Mouse (Mus musculus): ENCODE results near the gene Slc29a2.

DNA sequence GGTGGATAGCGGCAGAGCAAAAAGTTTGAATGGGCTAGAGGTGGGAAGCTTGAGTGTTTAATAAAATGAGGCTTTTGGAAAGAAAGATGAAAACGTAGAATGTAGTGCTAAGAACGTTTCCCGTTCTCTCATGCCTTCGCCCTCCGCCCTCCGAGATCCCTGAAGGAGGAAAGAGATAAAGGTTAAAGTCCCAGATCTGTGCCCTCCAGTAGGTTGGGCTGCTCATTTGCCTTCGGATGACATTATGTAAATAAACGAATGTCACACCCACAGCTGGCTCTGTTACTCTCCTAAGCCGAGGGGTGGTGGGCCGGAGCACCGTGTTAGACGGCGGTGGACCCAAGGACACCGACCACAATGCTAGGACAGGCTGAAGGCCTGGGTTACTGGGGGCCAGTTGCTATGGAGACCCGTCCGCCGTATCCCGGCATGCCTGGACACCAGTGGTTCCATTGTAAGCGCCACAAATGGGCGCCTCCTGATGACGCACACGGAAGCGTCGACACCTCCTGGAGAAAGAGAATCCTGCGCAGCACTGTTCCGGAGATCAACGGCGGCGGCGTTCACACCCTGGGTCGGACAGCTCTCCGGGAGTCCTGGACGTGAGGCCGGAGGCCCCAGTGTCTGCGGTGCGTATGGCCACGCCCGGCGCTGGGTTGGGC lies 17.3 kb downstream of the Slc29a2 start, which contains the start of gene Brms1:
- TF ChIP-seq CTCF (IDR thresholded peaks at IDR 0.05; ENCODE audit: low read depth, low read length) (no peak), POLR2A (IDR thresholded peaks at IDR 0.05; ENCODE audit: insufficient read depth, low read length) (no peak), EP300 (IDR thresholded peaks at IDR 0.05; ENCODE audit: insufficient read depth, low read depth, low read length) (peak; percentile 61; the same call in 1 of the 2 replicates)
